Mouse (Mus musculus): ENCODE measurements at regions not wholly inside any gene's neighbourhood (a gene's known extent, or its start where the extent isn't known, plus 50 kb on each side); places are given as distances from the start of the nearest gene placed in this dataset.

DNA sequence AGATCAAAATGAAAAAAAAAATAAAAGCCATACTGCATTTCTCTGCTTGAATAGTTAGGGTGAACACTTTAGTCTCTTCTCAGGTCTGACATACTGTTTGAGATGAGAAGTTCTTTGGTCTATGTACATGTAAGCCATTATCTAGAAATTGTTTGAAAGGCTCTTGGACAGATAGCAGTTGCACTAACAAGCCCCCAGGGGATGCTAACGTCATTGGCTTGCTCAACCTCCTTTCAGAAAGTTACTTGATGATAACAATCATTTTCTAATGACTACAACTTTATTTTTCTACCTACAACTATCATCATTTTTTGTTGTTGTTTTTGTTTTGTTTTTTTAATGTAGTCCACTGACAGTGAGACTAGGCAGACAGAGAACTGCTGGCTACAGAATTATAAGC, 346.9 kb upstream of the Grik2 start:
- H3K9ac ChIP-seq (ENCODE audit: low read length), result no peak overlapping the region
- 32% methylated on average over 1 of the region's 1 CpGs for WGBS

More for the DNA sequence above, 346.9 kb upstream of the Grik2 start:
- Histone ChIP-seq H3K4me2 (ENCODE audit: low read depth, low read length) (no peak overlapping the region), H3K27ac (ENCODE audit: low read length) (no peak overlapping the region), H3K36me3 (ENCODE audit: control insufficient read depth, insufficient read depth, low read length) (no peaks in the 10 kb centered on the region), H3K4me1 (replicated peaks; ENCODE audit: control insufficient read depth, insufficient read depth, low read length) (no peaks in the 10 kb centered on the region), H3K27me3 (ENCODE audit: control insufficient read depth, insufficient read depth, low read depth, low read length) (no peaks in the 10 kb centered on the region), H3K4me3 (ENCODE audit: low read length) (no peak overlapping the region), H3K9me3 (ENCODE audit: control insufficient read depth, low read length) (no peaks in the 10 kb centered on the region)
- no peak for ATAC-seq (ENCODE audit: low read depth)

All from lung, embryonic 16.5 days (tissue).